17 mouse cellular contexts compared by ENCODE assay signal in the genomic region with DNA sequence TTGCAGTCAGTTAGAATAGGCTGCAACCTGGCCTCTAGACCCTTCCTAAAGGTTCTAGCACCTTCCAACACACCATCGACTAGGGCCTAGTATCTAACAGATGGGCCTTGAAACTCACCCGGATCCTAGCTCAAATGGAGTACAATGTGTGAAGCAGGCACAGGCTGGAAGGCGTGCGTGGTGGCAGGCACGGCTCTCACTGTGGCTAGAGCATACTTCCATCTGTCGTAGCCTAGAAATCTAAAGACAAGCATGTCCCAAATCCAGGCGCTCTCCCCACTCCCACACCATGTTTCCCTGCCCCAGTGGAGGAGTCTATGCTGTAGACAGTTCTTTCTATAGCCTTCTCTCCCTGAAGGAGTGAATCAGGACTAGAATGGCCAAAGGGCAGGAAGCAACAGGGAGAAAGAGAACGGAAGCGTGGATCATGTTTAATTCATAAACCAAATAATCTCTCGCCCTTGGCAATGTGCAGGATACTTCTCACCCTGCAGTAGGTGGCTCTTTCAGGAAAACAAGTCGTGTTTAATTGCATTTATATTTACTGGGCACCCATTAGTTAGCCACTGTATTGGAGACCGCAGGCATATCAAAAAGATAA. TPM values are rescaled to one million over a fixed set of nuclear protein-coding genes. Genes with fewer than 3 reads are reported as not detected.
DNase-seq lines count a peak whose midpoint lies in the region; ATAC-seq and TF ChIP-seq lines count a peak whose summit lies in the region.
"Had no signal": no experiment of that assay in that cellular context is flagged by ENCODE, and none has a peak within 500 bp of the region (broad histone marks: within the 10 kb centered on the region; RNA-seq: fewer than 3 reads in every experiment).

No protein-coding gene starts in this region.

- TF ChIP-seq POLR2A in cerebellum, adult 2 months (IDR thresholded peaks at IDR 0.05; ENCODE audit: borderline replicate concordance, insufficient read depth, low read length), result no peak

- TF ChIP-seq CTCF in cerebellum, adult 2 months (IDR thresholded peaks at IDR 0.05; ENCODE audit: borderline replicate concordance, insufficient read depth, low read depth, low read length), result no peak

- H3K4me1 ChIP-seq in cerebellum, adult 2 months (ENCODE audit: control insufficient read depth, insufficient read depth, low read length), result no peaks in the 10 kb centered on the region
- H3K4me1 ChIP-seq in midbrain, embryonic 14.5 days (ENCODE audit: control insufficient read depth, insufficient read depth, low read length), result no peaks in the 10 kb centered on the region
- H3K4me1 ChIP-seq in midbrain, embryonic 16.5 days (ENCODE audit: control insufficient read depth, insufficient read depth, low read length), result peaks cover 7% of the 10 kb centered on the region; the same call in 1 of the 2 replicates
- H3K4me1 ChIP-seq: intestine, embryonic 15.5 days had no signal

- no peak for ATAC-seq in midbrain, embryonic 14.5 days (ENCODE audit: low FRiP score, low TSS enrichment)
- ATAC-seq in midbrain, embryonic 16.5 days, result no peak
- ATAC-seq: intestine, embryonic 15.5 days had no signal

- H3K9ac ChIP-seq in midbrain, embryonic 14.5 days (replicated peaks; ENCODE audit: low read length), result no peak overlapping the region
- H3K9ac ChIP-seq in midbrain, embryonic 16.5 days (ENCODE audit: low read depth, low read length), result no peak overlapping the region
- H3K9ac ChIP-seq: intestine, embryonic 15.5 days had no signal

- H3K9me3 ChIP-seq in midbrain, embryonic 14.5 days (ENCODE audit: control insufficient read depth, low read length), result no peaks in the 10 kb centered on the region
- H3K9me3 ChIP-seq in midbrain, embryonic 16.5 days (replicated peaks; ENCODE audit: control insufficient read depth, low read length, poor library complexity, severe bottlenecking), result no peaks in the 10 kb centered on the region
- H3K9me3 ChIP-seq: intestine, embryonic 15.5 days had no signal

- no peak overlapping the region for H3K4me2 ChIP-seq in midbrain, embryonic 14.5 days (ENCODE audit: low read length)
- H3K4me2 ChIP-seq in midbrain, embryonic 16.5 days (ENCODE audit: low read length), result no peak overlapping the region
- H3K4me2 ChIP-seq: intestine, embryonic 15.5 days; liver, embryonic 11.5 days had no signal

- H3K27ac ChIP-seq in cerebellum, adult 2 months (ENCODE audit: insufficient read depth, low read length), result no peak overlapping the region
- no peak overlapping the region for H3K27ac ChIP-seq in midbrain, embryonic 14.5 days (replicated peaks; ENCODE audit: low read depth, low read length)
- H3K27ac ChIP-seq in midbrain, embryonic 16.5 days (ENCODE audit: low read length), result no peak overlapping the region; the same call in 1 of the 2 replicates
- H3K27ac ChIP-seq: intestine, embryonic 15.5 days had no signal

- H3K27me3 ChIP-seq in cerebellum, adult 2 months (ENCODE audit: control insufficient read depth, insufficient read depth, low read length), result no peaks in the 10 kb centered on the region
- no peaks in the 10 kb centered on the region for H3K27me3 ChIP-seq in midbrain, embryonic 14.5 days (ENCODE audit: control insufficient read depth, insufficient read depth, low read length)
- no peaks in the 10 kb centered on the region for H3K27me3 ChIP-seq in midbrain, embryonic 16.5 days (ENCODE audit: control insufficient read depth, insufficient read depth, low read depth, low read length)
- H3K27me3 ChIP-seq: intestine, embryonic 15.5 days had no signal

- peak; percentile 32 to 50 for DNase-seq in cerebellum, postnatal 14 days
- no peak for DNase-seq in cerebellum, adult 2 months
- peak; percentile 52 for DNase-seq in midbrain, embryonic 14.5 days
- peak; percentile 59 to 80 for DNase-seq in left cerebral cortex, adult 18-20 months (ENCODE audit: low spot score in 2 of 2)
- DNase-seq in right cerebral cortex, postnatal 25 days, result peak; percentile 76
- no peak for DNase-seq in thymus, adult 18-20 months
- no peak for DNase-seq in adrenal gland, postnatal 14 days
- DNase-seq: adrenal gland, adult 2 months; gastrocnemius, postnatal 10 days; kidney, postnatal 4 days; lung, postnatal 10 days; spleen, adult 18-20 months had no signal

- no peaks in the 10 kb centered on the region for H3K36me3 ChIP-seq in midbrain, embryonic 14.5 days (ENCODE audit: control insufficient read depth, insufficient read depth, low read length)
- H3K36me3 ChIP-seq in midbrain, embryonic 16.5 days (ENCODE audit: control insufficient read depth, insufficient read depth, low read length), result no peaks in the 10 kb centered on the region
- H3K36me3 ChIP-seq: intestine, embryonic 15.5 days had no signal

- no peak overlapping the region for H3K4me3 ChIP-seq in cerebellum, adult 2 months (replicated peaks; ENCODE audit: insufficient read depth, low read depth, low read length)
- H3K4me3 ChIP-seq in midbrain, embryonic 14.5 days (replicated peaks; ENCODE audit: low read depth, low read length), result no peak overlapping the region
- H3K4me3 ChIP-seq in midbrain, embryonic 16.5 days (ENCODE audit: low read depth, low read length), result no peak overlapping the region
- H3K4me3 ChIP-seq: intestine, embryonic 15.5 days had no signal

- WGBS in cerebellum, adult 2 months, result 51% methylated on average over 12 of the region's 12 CpGs
- 56% methylated on average over 12 of the region's 12 CpGs for whole genome bisulfite sequencing in midbrain, embryonic 14.5 days
- 54% methylated on average over 12 of the region's 12 CpGs for WGBS in midbrain, embryonic 16.5 days

RNA-seq across cellular contexts. Expression of a gene that starts 29.1 kb away (rescaled TPM):
- polyA plus RNA-seq in cerebellum, adult 2 months (2012; rRNA removed), result 5.1 and 6.9 TPM in 2 replicates
- 7.6 and 10.3 TPM in 2 replicates for polyA plus RNA-seq in midbrain, embryonic 14.5 days (2014; fragmentation: Nextera tagmentation; extraction: Ambion mirVana)
- 11.3 and 11.4 TPM in 2 replicates for polyA plus RNA-seq in midbrain, embryonic 16.5 days (2015; fragmentation: Nextera tagmentation; extraction: Ambion mirVana)
- 10 to 100 TPM; 73.8 to 96.1 TPM for total RNA-seq in left cerebral cortex, adult 18-20 months (2021)
- total RNA-seq in adrenal gland, postnatal 14 days (2021), result not detected in 2 replicates
- total RNA-seq: adrenal gland, adult 2 months; hematopoietic stem cell, adult 5-6 weeks; neutrophil, adult 5-6 weeks had no signal
- polyA plus RNA-seq: adrenal gland, adult 2 months; liver, embryonic 11.5 days had no signal

Comparison
In these comparisons a context has a peak if more than half of its experiments do, and no peak if none do; other contexts are left out.
1. DNase-seq: peak in cerebellum, postnatal 14 days (2 of 2), midbrain, embryonic 14.5 days (single experiment), left cerebral cortex, adult 18-20 months (2 of 2) and right cerebral cortex, postnatal 25 days (single experiment); none in cerebellum, adult 2 months (0 of 2), thymus, adult 18-20 months (0 of 2) and adrenal gland, postnatal 14 days (single experiment).